Mouse (Mus musculus): Measurements from ENCODE around the gene Tmem50b. TPM values are rescaled to one million over a fixed set of nuclear protein-coding genes. Genes with fewer than 3 reads are reported as not detected.

Tmem50b gene
- polyA plus RNA-seq, 1 experiment from 2014 or later: 41.6 TPM

- ATAC-seq (replicated peaks; ENCODE audit: insufficient number of reproducible peaks, low FRiP score, low TSS enrichment, low read depth) (no peak), DNase-seq (ENCODE audit: low spot score) (no peak)
- peak overlapping the region; percentile 29 for H3K4me2 ChIP-seq (ENCODE audit: low read depth, low read length)
- no peak overlapping the region for H3K4me3 ChIP-seq (ENCODE audit: low read depth, low read length)
- no peaks in the 10 kb centered on the region for H3K9me3 ChIP-seq (replicated peaks; ENCODE audit: control insufficient read depth, low read length)
- no peak overlapping the region for H3K27ac ChIP-seq (replicated peaks; ENCODE audit: low read depth, low read length)
- H3K36me3 ChIP-seq (replicated peaks; ENCODE audit: control insufficient read depth, insufficient read depth, low read depth, low read length): no peaks in the 10 kb centered on the region
- 43% methylated on average over 10 of the region's 10 CpGs for WGBS
- H3K9ac ChIP-seq (replicated peaks; ENCODE audit: low read length): peak overlapping the region; percentile 4; the same call in 1 of the 2 replicates
- no peaks in the 10 kb centered on the region for H3K4me1 ChIP-seq (ENCODE audit: control insufficient read depth, insufficient read depth, low read length)
- no peaks in the 10 kb centered on the region for H3K27me3 ChIP-seq (ENCODE audit: control insufficient read depth, insufficient read depth, low read length)
Measured at GRCm38 (mm10) chr16:91541573-91542081, 56.0 kb downstream of the Tmem50b start.

- no peak overlapping the region for H3K4me2 ChIP-seq (ENCODE audit: low read depth, low read length)
- 53% methylated on average over 9 of the region's 9 CpGs for WGBS
- H3K36me3 ChIP-seq (replicated peaks; ENCODE audit: control insufficient read depth, insufficient read depth, low read depth, low read length): no peaks in the 10 kb centered on the region
- no peaks in the 10 kb centered on the region for H3K4me1 ChIP-seq (ENCODE audit: control insufficient read depth, insufficient read depth, low read length)
- H3K27ac ChIP-seq (replicated peaks; ENCODE audit: low read depth, low read length): no peak overlapping the region
- H3K4me3 ChIP-seq (ENCODE audit: low read depth, low read length): no peak overlapping the region
- no peak for ATAC-seq (replicated peaks; ENCODE audit: insufficient number of reproducible peaks, low FRiP score, low TSS enrichment, low read depth)
- no peak for DNase-seq (ENCODE audit: low spot score)
- H3K9me3 ChIP-seq (replicated peaks; ENCODE audit: control insufficient read depth, low read length): no peaks in the 10 kb centered on the region
- no peaks in the 10 kb centered on the region for H3K27me3 ChIP-seq (ENCODE audit: control insufficient read depth, insufficient read depth, low read length)
- no peak overlapping the region for H3K9ac ChIP-seq (replicated peaks; ENCODE audit: low read length)
Measured at GRCm38 (mm10) chr16:91538513-91538912, 59.1 kb downstream of the Tmem50b start.

GRCm38 (mm10) chr16:91538051-91538450 is 59.5 kb downstream of the Tmem50b start:
- H3K27ac ChIP-seq (replicated peaks; ENCODE audit: low read depth, low read length): no peak overlapping the region
- H3K4me1 ChIP-seq (ENCODE audit: control insufficient read depth, insufficient read depth, low read length): no peaks in the 10 kb centered on the region
- no peaks in the 10 kb centered on the region for H3K9me3 ChIP-seq (replicated peaks; ENCODE audit: control insufficient read depth, low read length)
- H3K27me3 ChIP-seq (ENCODE audit: control insufficient read depth, insufficient read depth, low read length): no peaks in the 10 kb centered on the region
- DNase-seq (ENCODE audit: low spot score) (no peak), ATAC-seq (replicated peaks; ENCODE audit: insufficient number of reproducible peaks, low FRiP score, low TSS enrichment, low read depth) (no peak)
- no peaks in the 10 kb centered on the region for H3K36me3 ChIP-seq (replicated peaks; ENCODE audit: control insufficient read depth, insufficient read depth, low read depth, low read length)
- WGBS: 78% methylated on average over 6 of the region's 6 CpGs
- no peak overlapping the region for H3K9ac ChIP-seq (replicated peaks; ENCODE audit: low read length)
- no peak overlapping the region for H3K4me2 ChIP-seq (ENCODE audit: low read depth, low read length)
- H3K4me3 ChIP-seq (ENCODE audit: low read depth, low read length): no peak overlapping the region

GRCm38 (mm10) chr16:91537065-91537464 is 60.5 kb downstream of the Tmem50b start:
- Histone ChIP-seq H3K9ac (replicated peaks; ENCODE audit: low read length) (no peak overlapping the region), H3K4me1 (ENCODE audit: control insufficient read depth, insufficient read depth, low read length) (no peaks in the 10 kb centered on the region), H3K27me3 (ENCODE audit: control insufficient read depth, insufficient read depth, low read length) (no peaks in the 10 kb centered on the region), H3K9me3 (replicated peaks; ENCODE audit: control insufficient read depth, low read length) (no peaks in the 10 kb centered on the region), H3K36me3 (replicated peaks; ENCODE audit: control insufficient read depth, insufficient read depth, low read depth, low read length) (no peaks in the 10 kb centered on the region), H3K4me3 (ENCODE audit: low read depth, low read length) (no peak overlapping the region), H3K27ac (replicated peaks; ENCODE audit: low read depth, low read length) (no peak overlapping the region), H3K4me2 (ENCODE audit: low read depth, low read length) (no peak overlapping the region)
- 81% methylated on average over 3 of the region's 3 CpGs for WGBS
- ATAC-seq (replicated peaks; ENCODE audit: insufficient number of reproducible peaks, low FRiP score, low TSS enrichment, low read depth): no peak
- no peak for DNase-seq (ENCODE audit: low spot score)

GRCm38 (mm10) chr16:91536372-91536771 is 61.2 kb downstream of the Tmem50b start:
- H3K4me2 ChIP-seq (ENCODE audit: low read depth, low read length): no peak overlapping the region
- no peaks in the 10 kb centered on the region for H3K4me1 ChIP-seq (ENCODE audit: control insufficient read depth, insufficient read depth, low read length)
- no peak overlapping the region for H3K9ac ChIP-seq (replicated peaks; ENCODE audit: low read length)
- no peaks in the 10 kb centered on the region for H3K36me3 ChIP-seq (replicated peaks; ENCODE audit: control insufficient read depth, insufficient read depth, low read depth, low read length)
- ATAC-seq (replicated peaks; ENCODE audit: insufficient number of reproducible peaks, low FRiP score, low TSS enrichment, low read depth) (no peak), DNase-seq (ENCODE audit: low spot score) (no peak)
- WGBS: 93% methylated on average over 6 of the region's 6 CpGs
- H3K27me3 ChIP-seq (ENCODE audit: control insufficient read depth, insufficient read depth, low read length): no peaks in the 10 kb centered on the region
- no peaks in the 10 kb centered on the region for H3K9me3 ChIP-seq (replicated peaks; ENCODE audit: control insufficient read depth, low read length)
- H3K27ac ChIP-seq (replicated peaks; ENCODE audit: low read depth, low read length): no peak overlapping the region
- H3K4me3 ChIP-seq (ENCODE audit: low read depth, low read length): no peak overlapping the region

- Histone ChIP-seq H3K9ac (replicated peaks; ENCODE audit: low read length) (no peak overlapping the region), H3K36me3 (replicated peaks; ENCODE audit: control insufficient read depth, insufficient read depth, low read depth, low read length) (no peaks in the 10 kb centered on the region), H3K27me3 (ENCODE audit: control insufficient read depth, insufficient read depth, low read length) (no peaks in the 10 kb centered on the region), H3K4me1 (ENCODE audit: control insufficient read depth, insufficient read depth, low read length) (no peaks in the 10 kb centered on the region), H3K4me3 (ENCODE audit: low read depth, low read length) (no peak overlapping the region), H3K9me3 (replicated peaks; ENCODE audit: control insufficient read depth, low read length) (no peaks in the 10 kb centered on the region), H3K27ac (replicated peaks; ENCODE audit: low read depth, low read length) (no peak overlapping the region), H3K4me2 (ENCODE audit: low read depth, low read length) (no peak overlapping the region)
- WGBS: 81% methylated on average over 6 of the region's 6 CpGs
- ATAC-seq (replicated peaks; ENCODE audit: insufficient number of reproducible peaks, low FRiP score, low TSS enrichment, low read depth) (0 out of 2 replicates have a peak, but pooled peaks have one; percentile 34), DNase-seq (ENCODE audit: low spot score) (no peak)
Measured at GRCm38 (mm10) chr16:91534888-91535287, 62.7 kb downstream of the Tmem50b start.

GRCm38 (mm10) chr16:91534477-91534876 is 63.1 kb downstream of the Tmem50b start:
- H3K4me1 ChIP-seq (ENCODE audit: control insufficient read depth, insufficient read depth, low read length): no peaks in the 10 kb centered on the region
- H3K9ac ChIP-seq (replicated peaks; ENCODE audit: low read length): no peak overlapping the region
- H3K36me3 ChIP-seq (replicated peaks; ENCODE audit: control insufficient read depth, insufficient read depth, low read depth, low read length): no peaks in the 10 kb centered on the region
- H3K27me3 ChIP-seq (ENCODE audit: control insufficient read depth, insufficient read depth, low read length): no peaks in the 10 kb centered on the region
- WGBS: 51% methylated on average over 13 of the region's 13 CpGs
- no peak overlapping the region for H3K4me2 ChIP-seq (ENCODE audit: low read depth, low read length)
- ATAC-seq (replicated peaks; ENCODE audit: insufficient number of reproducible peaks, low FRiP score, low TSS enrichment, low read depth) (0 out of 2 replicates have a peak, but pooled peaks have one; percentile 79), DNase-seq (ENCODE audit: low spot score) (peak; percentile 95)
- H3K4me3 ChIP-seq (ENCODE audit: low read depth, low read length): no peak overlapping the region
- H3K9me3 ChIP-seq (replicated peaks; ENCODE audit: control insufficient read depth, low read length): no peaks in the 10 kb centered on the region
- no peak overlapping the region for H3K27ac ChIP-seq (replicated peaks; ENCODE audit: low read depth, low read length)

- Histone ChIP-seq H3K4me2 (ENCODE audit: low read depth, low read length) (no peak overlapping the region), H3K9ac (replicated peaks; ENCODE audit: low read length) (no peak overlapping the region), H3K4me3 (ENCODE audit: low read depth, low read length) (no peak overlapping the region), H3K27me3 (ENCODE audit: control insufficient read depth, insufficient read depth, low read length) (no peaks in the 10 kb centered on the region), H3K27ac (replicated peaks; ENCODE audit: low read depth, low read length) (no peak overlapping the region), H3K4me1 (ENCODE audit: control insufficient read depth, insufficient read depth, low read length) (no peaks in the 10 kb centered on the region), H3K9me3 (replicated peaks; ENCODE audit: control insufficient read depth, low read length) (no peaks in the 10 kb centered on the region), H3K36me3 (replicated peaks; ENCODE audit: control insufficient read depth, insufficient read depth, low read depth, low read length) (no peaks in the 10 kb centered on the region)
- ATAC-seq (replicated peaks; ENCODE audit: insufficient number of reproducible peaks, low FRiP score, low TSS enrichment, low read depth) (no peak), DNase-seq (ENCODE audit: low spot score) (no peak)
- 72% methylated on average over 23 of the region's 23 CpGs for WGBS
Measured at GRCm38 (mm10) chr16:91533097-91534001, 64.3 kb downstream of the Tmem50b start.

Measured in embryonic facial prominence, embryonic 11.5 days (tissue).